Mouse (Mus musculus) lung, postnatal 36 days (tissue): ENCODE data around the gene Midn.

Experiments used
- DNase-seq: peaks from one replicate; pipeline ENCODE4 v3.0.0; 2022; ENCODE audit warnings: mixed read lengths

The Midn gene

DNA sequence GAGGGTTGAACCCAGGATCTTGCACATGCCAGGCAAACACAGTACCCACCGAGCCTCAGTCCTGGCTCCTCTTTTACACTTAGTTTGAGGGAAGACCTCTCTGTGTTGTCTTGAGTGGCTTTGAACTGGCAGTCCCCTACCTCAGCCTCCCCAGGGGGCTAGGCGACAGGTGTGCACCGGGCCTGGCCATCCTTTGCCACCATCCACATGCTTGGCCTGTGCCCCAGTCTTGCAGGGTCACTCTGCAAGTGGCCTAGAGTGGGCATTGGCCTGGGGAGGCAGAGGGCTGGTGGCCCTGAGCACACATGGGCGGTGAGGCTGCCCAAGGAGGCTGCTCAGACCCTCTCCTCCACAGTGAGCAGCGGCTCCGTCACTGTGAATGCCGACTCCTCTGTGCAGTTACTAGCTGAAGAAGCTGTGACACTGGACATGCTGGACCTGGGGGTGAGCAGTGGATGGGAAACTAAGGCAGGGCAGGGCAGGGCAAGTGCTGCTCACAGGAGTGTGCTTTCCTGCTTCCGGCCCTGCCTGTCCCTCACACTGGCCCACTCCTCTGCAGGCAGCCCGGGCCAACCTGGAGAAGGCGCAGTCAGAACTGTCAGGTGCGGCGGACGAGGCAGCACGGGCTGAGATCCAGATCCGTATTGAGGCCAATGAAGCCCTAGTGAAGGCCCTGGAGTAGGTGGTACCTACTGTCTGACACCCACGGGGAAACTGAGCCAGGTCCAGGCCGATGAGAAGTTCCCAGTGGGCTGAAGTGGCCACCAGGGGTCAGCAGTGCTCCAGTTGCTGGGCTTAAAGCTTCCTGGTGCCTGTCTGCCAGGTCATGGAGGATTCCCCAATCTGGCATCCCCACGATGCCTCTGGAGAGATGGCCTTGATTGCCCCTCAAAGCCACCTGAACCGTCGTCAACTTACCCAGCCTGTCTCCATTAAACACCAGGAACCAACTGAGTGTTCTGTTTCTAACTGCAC, 2.9 kb upstream of the Midn start:
- DNase-seq, result peak; percentile 88

DNA sequence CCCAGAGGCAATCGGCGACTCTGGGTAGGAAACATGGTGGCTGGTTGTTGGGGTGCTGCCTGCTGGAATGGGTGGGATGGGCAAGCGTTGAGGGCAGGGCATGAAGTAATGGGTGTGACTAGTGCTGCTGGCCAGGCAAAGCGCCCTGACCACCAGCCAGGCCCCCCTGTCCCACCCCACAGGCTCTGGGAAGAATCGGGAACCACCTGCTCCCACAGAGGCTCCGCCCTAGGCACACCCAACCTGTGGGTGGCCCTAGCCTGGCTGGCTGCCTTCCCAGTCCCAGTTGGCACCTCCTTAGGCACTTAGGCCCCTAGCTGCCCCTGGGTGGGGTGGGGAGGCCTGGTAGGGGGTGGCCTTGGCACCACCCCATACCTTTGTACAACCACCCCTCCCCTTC, 2.2 kb upstream of the Midn start:
- DNase-seq, result peak; percentile 79

DNA sequence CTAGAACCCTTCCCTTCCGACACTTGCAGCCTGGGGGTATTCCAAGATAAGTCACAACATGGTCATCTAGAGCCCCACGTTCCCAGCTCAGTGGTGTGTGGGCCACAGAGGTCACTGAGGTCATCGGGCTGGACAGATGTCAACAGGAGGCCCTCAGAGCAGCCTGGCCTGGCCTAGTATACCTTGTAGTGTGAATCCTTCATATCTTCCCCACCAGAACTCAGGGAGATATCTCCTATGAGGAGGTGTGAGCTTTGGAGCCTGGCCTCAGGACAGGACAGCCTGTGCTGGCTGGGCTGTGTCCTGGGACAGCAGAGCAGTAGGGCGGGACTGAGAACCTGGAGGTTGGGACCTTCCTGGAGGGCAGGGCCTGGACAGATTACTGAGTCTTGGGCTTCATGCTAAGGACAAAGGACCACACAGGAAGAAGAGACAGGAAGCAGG, 1.5 kb upstream of the Midn start:
- DNase-seq, result no peak

DNA sequence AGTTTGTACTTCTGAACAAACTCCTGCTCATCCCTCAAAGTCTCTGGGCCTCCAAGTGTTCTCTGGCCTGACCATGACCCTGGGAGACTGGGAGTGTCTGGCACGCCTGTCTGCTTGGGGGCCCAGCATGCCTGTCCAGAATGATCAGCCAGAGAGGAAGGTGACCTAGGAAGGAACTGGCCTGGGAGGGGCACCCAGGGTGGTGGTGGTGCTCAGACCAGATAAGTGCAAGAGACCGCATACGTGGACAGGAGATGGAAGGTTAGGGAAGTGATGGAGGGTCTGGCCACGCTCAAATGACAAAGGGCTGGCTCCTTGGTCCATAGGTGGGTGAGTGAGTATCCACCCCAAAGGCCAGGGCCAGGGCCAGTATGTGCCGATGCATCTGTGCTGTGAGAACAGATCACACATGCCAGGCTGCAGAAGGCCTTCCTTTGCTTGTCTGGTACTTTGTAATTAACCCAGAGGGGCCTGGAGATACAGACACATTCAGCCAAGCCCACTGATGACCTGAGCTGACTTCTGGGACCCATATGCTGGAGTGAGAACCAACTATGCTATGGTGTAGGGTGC, 840 bp upstream of the Midn start:
- DNase-seq, result no peak

DNA sequence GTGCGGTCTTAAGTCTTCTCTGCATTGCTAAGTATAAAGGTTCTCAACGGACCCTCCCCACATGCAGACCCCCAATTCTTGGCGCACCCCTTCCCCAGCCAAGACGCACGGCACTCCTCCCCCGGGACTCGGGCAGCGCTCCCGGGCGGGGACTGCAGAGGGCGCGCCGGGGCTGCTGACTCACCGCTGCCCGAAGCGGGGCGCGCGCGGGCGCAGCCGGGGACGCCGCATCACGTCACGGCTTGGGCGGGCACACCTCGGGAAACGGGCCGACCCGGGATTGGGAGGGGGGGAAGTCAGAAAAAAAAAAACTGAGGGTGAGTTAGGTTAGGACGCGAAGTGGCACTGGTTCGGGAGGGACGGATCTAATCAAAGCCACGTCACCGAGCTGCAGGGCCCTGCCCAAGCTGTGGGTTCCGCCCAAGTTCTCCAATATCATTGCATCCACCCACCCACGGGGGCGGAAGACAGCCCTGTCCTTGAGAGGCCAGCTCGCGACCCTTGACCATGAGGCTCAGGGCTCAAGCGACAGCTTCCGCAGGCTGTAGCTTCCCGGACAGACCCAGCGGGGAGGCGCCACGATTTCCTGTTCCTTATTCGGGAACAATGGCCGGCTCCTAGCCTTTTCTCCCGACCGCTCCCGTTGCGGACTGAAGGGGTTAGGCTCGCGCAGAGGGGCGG, 678 bp downstream of the Midn start:
- DNase-seq, result peak; percentile 95

DNA sequence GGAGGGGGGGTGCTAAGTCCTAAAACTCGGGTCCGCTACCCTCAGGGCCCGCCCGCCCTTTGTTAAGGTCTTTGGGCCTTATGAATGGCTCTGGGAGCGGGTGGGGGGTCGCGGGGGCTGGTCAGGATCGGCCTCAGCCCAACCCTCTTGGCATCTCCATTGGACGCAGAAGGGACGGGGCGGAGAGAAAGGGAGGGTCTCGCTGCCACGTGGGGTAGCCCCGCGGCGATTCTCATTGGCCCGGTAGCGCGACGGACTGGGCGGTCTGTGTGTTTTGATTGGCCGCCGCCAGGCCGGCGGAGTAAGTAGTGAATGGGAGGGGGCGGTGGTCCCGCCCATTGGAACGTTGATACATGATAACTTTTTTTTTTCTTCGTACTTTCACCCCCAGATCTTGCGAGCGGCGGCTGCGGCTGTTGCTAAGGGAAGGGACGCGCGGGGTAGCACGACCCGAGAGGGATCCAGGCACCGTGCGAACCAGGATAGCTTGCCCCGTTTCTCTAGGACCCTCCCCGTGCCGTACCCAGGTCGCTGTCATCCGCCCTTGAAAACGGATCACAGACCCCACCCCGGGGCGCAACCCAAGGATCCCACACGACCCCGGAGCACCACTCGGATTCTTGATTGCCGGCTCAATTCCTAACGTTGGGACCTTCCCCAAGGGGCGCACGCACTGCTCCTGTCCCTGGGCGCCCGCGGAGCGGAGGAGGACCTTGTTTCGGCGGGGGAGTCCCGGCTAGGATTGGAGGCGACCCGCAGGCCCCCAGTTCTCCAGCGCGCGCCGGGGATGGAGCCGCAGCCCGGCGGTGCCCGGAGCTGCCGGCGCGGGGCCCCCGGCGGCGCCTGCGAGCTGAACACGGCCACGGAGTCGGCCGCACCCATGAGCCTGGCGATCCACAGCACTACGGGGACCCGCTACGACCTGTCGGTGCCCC, 1.5 kb downstream of the Midn start:
- peak; percentile 99 for DNase-seq

DNA sequence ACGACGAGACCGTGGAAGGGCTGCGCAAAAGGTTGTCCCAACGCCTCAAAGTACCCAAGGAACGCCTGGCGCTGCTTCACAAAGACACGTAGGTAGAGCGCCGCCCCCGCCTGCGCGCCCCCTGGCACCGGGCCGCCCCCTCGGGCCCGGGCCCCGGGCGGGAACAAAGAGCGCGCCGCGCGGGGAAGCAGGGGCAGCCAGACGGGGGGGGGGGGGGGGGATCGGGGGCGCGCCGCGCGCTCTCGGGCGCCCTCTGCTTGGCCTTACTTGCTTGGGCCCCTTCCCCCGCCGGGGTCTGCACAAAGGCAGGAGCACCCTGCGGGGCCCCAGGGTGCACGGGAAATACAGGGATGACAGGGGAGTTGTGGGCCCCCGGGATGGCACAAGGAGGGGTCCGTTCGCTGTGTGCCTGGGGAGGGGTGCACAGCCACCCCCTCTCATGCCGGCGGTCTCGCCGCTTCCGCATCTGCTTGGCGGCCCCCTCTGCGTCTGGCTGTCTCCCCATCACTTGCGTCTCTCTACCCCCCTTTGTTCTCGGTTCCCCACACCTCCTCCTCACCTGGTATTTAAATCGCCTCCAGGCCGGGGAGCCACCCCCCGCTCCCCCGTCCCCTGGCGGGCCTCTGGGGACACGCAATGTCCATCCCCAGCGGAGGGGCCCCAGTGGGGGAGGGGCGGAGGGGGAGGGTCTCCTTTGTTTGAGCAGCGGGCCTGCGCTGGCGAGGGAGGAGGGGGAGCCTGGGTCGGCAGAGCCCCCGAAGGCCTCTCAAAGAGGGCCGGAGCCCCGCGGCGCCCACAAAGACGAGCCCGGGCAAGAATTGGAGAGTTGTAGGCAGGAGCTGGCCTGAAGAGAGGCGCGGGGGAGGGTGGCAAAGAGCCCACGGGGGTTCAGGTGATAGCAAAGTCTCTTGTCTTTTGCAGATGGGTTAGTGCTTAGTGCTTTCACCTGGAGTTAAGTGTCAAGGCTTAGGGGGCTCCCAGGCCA, 2.4 kb downstream of the Midn start:
- peak; percentile 50 for DNase-seq

DNA sequence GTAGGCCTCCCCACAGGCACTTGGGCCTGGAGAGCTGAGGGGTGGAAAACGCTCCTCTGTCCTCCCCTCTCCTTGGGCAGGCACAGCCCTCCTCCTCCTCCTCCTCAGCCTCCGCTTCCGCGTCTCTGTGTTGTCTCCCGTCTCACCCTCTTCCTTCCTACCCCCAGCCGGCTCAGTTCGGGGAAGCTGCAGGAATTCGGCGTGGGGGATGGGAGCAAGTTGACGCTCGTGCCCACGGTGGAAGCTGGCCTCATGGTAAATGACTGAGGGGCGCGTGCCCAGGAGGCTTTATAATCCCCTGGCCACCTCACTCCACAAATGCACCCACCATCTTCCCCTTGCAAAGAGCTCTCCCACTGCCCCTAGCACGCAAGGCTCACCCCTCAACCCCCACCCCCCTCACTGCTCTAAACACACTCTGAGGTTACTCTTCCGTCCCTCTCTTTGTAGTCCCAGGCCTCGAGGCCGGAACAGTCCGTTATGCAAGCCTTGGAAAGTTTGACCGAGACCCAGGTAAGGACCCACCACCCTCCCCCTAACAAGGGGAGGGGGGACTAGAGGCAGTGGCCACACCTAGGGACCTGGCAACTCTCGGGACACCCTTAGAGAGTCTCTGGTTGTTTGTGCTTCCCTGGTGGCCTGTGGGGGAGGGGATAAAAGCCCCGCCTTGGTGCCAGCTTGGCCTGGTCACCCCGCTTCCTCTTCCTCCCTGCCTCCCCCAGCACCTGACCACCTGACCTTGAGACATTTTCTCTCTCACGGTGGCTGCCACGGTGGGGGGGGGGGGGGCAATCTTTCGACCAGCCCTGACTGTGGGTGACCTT, 3.4 kb downstream of the Midn start:
- peak; percentile 88 for DNase-seq

DNA sequence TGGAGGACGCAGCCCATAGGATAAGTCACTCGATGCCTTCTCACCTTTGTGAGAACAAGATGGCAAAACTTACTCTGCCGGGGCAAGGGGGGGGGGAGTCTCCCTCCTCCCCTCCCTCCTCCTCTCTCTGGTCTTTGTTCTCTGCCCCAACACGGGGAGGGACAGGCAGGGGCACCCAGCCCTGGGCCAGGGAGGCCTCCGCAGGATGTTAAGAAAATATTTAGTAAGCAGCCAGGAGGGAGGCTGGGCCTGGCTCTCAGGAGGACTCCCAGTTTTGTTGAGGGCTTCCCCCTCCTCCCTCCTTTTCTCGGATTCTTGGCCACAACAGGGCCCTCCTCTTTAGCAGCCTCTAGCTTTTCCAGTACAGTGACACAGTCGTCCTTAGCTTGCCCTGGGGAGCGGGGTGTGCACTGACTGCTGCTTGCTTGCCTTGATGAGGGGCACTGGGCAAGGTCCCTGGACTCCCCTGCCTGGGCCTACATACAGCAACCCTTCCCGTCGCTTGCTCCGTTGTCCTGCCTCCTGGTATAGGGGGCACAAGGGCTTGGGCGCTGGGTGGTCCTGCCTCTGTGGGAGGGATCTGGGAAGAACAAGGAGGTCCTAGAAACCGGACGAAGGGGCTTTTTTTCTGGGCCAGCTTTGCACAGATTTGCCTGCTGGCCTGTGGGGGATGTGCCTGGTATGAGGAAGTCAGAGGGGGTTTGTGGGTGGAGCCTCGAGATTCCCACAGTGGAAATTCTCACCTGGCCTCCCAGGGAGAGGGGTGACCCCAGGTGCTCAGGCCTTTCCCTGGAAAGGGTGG, 4.2 kb downstream of the Midn start:
- peak; percentile 82 for DNase-seq

DNA sequence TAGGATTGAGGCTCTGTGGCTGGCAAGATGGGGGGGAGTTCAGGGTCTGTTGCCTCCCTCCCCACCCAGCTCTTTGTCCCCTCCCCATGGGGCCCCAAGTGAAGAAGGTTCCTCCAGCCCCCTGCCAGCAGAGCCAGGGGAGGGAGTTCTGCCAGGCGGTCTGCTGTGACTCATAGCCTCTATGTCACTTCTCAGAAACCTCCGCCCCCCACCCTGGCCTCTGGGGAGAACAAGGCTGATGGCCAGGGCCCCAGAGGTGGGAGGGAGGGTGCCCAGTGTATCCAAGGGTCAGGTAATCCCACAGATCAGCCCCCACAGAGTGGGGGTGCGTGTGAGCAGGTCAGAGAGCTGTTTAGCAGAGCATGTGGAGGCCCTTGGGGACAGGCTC, 4.8 kb downstream of the Midn start:
- DNase-seq, result peak; percentile 61

DNA sequence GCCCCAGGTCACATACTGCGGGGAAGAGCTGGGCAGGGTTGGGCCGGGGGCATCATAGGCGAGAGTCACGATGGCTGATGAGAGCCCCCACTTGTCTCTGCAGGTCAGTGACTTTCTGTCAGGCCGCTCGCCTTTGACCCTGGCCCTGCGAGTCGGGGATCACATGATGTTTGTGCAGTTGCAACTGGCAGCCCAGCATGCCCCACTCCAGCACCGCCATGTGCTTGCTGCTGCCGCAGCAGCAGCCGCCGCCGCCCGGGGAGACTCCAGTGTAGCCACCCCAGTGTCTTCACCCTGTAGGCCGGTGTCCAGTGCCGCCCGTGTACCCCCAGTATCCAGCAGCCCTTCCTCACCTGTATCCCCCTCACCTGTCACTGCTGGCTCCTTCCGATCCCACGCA, 5.6 kb downstream of the Midn start:
- DNase-seq, result no peak

DNA sequence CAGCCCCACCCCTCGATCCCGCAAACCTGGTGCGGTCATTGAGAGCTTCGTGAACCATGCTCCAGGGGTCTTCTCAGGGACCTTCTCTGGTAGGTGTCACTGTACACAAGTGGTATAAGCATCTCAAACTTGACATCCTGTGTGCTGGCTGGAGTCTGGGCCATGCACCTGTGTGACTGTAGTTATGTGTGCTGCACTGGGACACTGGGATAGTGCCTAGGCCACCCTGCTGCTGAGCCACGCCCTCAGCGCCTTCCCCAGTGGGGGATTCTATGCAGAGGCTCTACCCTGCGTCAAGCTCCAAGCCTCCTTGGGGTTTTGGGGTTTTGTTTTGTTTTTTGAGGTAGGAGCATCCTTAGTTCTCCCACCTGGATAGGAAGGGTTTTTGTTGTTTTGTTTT, 6.3 kb downstream of the Midn start:
- DNase-seq, result no peak

DNA sequence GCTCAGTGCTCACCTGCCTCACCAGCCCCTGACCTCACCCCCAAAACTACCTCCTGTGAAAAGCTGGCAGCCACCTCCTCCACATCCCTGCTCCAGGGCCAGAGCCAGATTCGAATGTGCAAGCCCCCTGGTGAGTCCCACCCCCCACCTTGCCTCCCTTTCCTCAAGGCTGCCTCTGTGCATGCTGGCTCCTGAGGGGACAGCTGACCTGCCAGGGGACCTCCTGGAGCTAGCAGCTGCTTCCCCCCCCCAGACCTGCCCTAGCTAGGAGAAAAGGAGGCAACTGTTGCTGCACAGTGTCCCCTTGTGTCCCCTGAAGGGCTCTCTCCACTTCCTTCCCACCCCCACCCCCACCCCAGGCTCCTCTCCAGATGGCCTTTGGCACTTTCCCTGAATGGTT, 7.2 kb downstream of the Midn start:
- DNase-seq, result no peak

DNA sequence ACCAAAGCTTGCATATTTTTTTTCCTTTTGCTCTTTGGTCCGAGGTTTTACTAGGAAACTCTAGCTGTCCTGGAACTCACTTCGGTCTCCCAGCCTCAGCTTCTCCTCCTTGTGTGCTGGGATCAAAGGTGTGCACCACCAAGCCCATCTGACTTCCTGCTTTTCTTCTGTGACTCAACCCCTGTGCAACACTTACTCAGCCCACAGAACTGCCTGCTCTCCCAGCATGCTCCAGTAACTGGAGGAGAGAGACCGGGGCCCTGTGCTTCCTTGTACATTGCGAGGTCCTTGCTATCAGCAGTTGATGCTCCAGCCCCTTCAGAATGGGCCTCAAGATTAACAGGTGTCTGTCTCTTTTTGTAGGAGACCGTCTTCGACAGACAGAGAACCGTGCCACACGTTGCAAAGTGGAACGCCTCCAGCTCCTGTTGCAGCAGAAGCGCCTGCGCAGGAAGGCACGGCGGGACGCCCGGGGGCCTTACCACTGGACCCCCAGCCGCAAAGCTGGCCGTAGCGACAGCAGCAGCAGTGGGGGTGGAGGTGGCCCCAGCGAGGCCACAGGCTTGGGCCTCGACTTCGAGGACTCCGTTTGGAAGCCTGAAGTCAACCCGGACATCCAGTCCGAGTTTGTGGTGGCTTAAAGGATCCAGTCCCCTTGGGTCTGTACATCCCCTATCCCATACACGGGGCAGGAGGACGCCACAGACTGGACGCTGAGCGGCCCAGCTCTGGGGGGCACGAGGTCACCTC, 8.1 kb downstream of the Midn start:
- no peak for DNase-seq

DNA sequence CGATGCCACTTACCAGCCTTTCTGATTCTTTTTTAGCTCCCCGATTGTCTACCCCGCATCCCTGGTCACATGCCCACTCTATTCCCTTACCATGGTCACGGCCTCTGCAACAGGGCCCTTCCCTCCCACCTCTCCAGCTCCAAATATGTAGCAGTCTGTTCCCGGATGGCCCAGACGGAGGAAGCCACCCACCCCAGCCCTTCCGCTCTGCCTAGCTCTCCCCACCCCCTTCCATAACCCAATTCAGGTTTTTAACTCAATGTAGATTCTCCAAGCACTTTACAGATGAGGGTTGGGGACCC, 8.6 kb downstream of the Midn start:
- peak; percentile 76 for DNase-seq

DNA sequence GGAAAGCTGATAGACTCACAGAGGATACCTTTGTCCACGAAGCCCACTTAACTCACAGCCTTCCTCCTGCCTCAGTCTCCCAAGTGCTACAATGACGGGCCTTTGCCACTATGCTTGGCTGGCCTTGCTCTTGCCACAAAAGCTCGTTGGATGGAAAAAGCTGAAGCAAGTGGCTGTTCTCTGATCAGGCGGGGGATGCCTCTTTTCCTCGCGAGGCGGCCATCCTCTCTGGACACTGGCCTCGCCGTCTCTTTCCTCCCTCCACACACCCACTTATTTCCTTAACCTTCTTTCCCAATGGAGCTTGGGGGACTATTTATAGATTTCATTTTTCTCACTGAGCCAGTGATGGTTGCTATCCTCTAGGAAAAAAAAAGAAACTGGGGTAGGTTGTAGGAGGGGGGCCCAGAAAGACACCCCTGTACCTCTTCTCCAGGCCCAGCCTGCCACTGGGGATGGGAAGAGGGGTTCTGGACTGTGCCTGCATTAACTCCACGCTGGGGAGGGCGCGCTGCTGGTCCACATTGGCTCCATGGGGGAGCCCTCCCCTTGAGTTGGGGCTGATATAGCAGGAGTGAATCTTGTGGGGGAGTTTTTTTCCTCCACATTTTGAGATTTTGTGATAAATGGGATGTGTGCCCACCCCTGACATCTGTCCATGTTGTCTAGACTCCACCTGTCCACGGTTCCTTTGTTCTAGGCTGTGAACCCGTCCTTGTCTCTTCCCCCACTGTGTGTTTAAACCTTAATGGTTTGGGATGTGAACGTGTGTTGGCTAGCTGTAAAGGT, 9.3 kb downstream of the Midn start:
- no peak for DNase-seq

DNA sequence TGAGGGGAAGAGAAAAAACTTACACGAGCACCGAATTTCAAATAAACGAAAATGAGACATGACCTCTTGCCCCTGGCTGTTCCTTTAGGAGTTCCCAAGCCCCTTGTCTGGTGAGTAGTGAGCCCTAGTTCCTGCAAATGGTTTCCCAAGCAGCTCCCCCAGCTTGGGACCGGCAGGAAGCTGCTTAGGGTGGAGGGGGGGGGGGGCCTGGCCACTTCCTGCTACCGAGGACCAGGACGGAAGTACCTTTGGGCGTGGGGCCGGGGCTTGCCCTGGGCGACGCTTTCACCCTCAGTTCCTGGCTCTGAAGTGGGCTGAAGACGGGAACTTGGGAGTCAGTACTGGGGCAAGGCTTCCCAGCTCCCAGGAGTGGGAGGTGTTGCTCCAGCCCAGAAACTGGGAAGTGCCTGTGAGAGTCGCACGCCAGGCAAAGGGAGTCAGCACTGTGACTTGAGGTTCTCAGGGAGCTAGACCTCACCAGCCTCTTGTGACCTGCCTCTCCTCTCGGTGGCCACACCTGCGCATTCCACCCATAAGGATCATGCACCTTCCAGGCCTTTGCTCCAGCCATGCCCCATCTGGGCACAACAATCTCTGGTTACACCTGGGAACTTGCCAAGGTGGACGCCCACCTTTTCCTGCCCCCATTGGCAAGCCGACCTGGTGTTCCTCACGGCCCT, 10.4 kb downstream of the Midn start:
- peak; percentile 90 for DNase-seq
